Mouse (Mus musculus) brain, embryonic 18.5 days (tissue): ENCODE results near the gene Gper1.

Experiments
- DNase-seq: peaks from one replicate; pipeline ENCODE4 v3.0.0-alpha.2; 2012; ENCODE audit warnings: low read depth, low spot score

The Gper1 gene

GRCm38 (mm10) chr5:139442962-139443361 lies 20.0 kb downstream of the Gper1 start:
- DNase-seq = no peak

- no peak for DNase-seq
Measured at GRCm38 (mm10) chr5:139445258-139445657, 22.3 kb downstream of the Gper1 start.

GRCm38 (mm10) chr5:139448025-139448424 lies 25.1 kb downstream of the Gper1 start:
- no peak for DNase-seq

GRCm38 (mm10) chr5:139449161-139449791 lies 26.3 kb downstream of the Gper1 start:
- DNase-seq = no peak

GRCm38 (mm10) chr5:139449926-139450325 lies 27.0 kb downstream of the Gper1 start:
- no peak for DNase-seq

- DNase-seq = no peak
Measured at GRCm38 (mm10) chr5:139453031-139453430, 30.1 kb downstream of the Gper1 start.

GRCm38 (mm10) chr5:139455166-139455565 lies 32.2 kb downstream of the Gper1 start:
- DNase-seq = no peak

GRCm38 (mm10) chr5:139457241-139457640 lies 34.3 kb downstream of the Gper1 start:
- DNase-seq = no peak

- no peak for DNase-seq
Measured at GRCm38 (mm10) chr5:139459938-139460337, 37.0 kb downstream of the Gper1 start.

- peak; percentile 91 for DNase-seq
Measured at GRCm38 (mm10) chr5:139460384-139461067, 37.6 kb downstream of the Gper1 start, which contains the start of gene 3110082I17Rik. Gene 3110082I17Rik (minus strand): TSS chr5:139460527.

GRCm38 (mm10) chr5:139464874-139465273 lies 41.9 kb downstream of the Gper1 start:
- no peak for DNase-seq

GRCm38 (mm10) chr5:139466373-139466772 lies 43.4 kb downstream of the Gper1 start:
- DNase-seq = no peak

- DNase-seq = no peak
Measured at GRCm38 (mm10) chr5:139466801-139467200, 43.9 kb downstream of the Gper1 start.

- DNase-seq = no peak
Measured at GRCm38 (mm10) chr5:139467998-139468397, 45.0 kb downstream of the Gper1 start.

- DNase-seq = no peak
Measured at GRCm38 (mm10) chr5:139474741-139475140, 51.8 kb downstream of the Gper1 start.
